Mouse (Mus musculus) cerebellum, postnatal 4 days (tissue): ENCODE data around the gene Klrc2.
"Not testable (repeated sequence)": the region's sequence is repeated elsewhere in the genome, so short reads cannot be mapped to it uniquely, and the experiment has no call there.

Source experiments
- DNase-seq, 2 experiments: peaks; one replicate each; pipeline ENCODE4 v3.0.0; 2022; ENCODE audit warnings: low spot score in 2 of 2, mixed read lengths in 1 of 2

Klrc2 gene

GRCm38 (mm10) chr6:129660589-129660988 lies at the start of gene Klrc2:
Gene Klrc2, minus strand, starts transcription at chr6:129660689.
- DNase-seq, result not testable (repeated sequence)

DNA sequence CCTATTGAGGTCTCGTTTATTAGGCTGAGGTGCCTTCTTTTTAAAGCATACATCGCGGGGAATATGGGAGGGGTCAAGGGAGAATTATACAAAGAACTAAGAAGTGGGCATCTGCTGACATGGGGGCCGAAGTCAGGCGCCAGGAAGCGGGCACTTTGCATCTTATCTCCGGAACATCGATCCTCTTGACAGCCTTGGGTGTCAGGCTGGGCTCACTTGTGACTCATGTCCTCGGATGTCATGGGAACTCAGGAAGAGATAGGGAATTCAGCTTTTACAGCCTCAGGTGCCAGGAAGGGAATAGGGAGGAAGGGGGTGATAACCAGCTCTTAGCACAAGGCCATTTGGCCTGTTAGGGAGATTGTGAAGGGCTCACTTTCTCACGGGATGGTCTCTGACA lies 30.9 kb upstream of the Klrc2 start:
- DNase-seq, result not testable (repeated sequence)

GRCm38 (mm10) chr6:129680379-129680778 lies 19.9 kb upstream of the Klrc2 start:
- DNase-seq, result peak in 1 of 2 experiments; percentile 1

- no peak for DNase-seq
Observed at GRCm38 (mm10) chr6:129678873-129679272, 18.4 kb upstream of the Klrc2 start, which contains the start of gene Klrc1. Gene Klrc1, minus strand, starts transcription at chr6:129678973.

- not testable (repeated sequence) for DNase-seq
Observed at GRCm38 (mm10) chr6:129661301-129661700, 812 bp upstream of the Klrc2 start.

- DNase-seq, result not testable (repeated sequence)
Observed at GRCm38 (mm10) chr6:129644054-129644453, 16.4 kb downstream of the Klrc2 start.

DNA sequence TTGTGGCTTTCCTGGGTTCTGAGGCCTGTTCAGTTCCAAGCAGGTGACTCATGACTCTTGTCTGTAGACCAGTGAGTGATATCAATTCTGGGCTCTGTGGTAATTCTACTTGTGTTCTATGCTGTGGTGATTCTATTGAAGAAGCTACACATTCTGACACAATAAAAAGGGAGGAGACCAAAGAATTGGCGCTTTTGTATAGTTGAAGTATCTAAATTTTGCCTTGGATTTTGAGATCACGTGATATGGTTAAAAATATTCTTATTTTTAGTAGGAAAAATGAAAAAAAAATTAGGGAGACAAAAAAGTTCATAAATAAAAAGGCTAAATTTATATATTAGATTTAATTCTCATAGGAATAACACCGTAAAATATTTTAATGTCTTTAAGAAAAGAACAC lies 17.3 kb downstream of the Klrc2 start, which contains the start of gene Klrc3:
Gene Klrc3 (minus strand): TSS at position 101 of the 400 bp plus-strand sequence.
- not testable (repeated sequence) for DNase-seq

DNA sequence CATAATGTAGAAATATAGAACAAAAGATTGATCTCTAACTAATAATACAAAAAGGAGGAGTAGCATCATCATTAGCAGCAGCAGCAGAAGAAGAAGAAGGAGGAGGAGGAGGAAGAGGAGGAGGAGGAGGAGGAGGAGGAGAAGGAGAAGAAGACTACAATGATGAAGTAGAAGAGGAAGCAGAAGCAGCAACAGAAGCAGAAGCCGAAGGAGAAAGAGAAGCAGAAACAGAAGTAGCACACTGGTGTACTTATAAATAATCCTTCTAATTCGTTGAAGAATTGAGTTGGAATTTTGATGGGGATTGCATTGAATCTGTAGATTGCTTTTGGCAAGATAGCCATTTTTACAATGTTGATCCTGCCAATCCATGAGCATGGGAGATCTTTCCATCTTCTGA lies 29.4 kb downstream of the Klrc2 start:
- not testable (repeated sequence) for DNase-seq

DNA sequence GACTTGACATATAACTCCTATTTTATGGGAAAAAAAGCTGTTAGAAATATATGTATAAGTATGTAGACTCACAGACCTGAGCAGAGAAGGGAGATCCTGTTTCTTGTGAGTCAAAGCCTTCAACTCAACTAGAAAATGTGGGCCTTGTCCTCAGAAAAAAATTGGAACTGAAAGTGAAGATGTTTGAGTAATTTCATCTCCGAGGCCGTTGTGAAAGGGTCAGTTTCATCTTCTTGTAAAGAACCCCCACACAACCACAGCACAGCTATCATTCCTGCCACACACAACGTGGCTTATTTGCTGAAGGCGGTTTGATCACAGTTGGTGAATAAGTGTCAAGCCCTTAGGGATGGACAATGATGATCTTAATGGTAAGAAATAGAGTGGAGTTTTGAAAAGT lies 36.8 kb downstream of the Klrc2 start, which contains the start of gene Klrk1:
Gene Klrk1 (minus strand): TSS at position 130 of the 400 bp plus-strand sequence.
- DNase-seq, result no peak

GRCm38 (mm10) chr6:129608372-129608771 lies 52.1 kb downstream of the Klrc2 start:
- DNase-seq, result no peak
